Mouse (Mus musculus): ENCODE data around the gene Dusp1.

DNA sequence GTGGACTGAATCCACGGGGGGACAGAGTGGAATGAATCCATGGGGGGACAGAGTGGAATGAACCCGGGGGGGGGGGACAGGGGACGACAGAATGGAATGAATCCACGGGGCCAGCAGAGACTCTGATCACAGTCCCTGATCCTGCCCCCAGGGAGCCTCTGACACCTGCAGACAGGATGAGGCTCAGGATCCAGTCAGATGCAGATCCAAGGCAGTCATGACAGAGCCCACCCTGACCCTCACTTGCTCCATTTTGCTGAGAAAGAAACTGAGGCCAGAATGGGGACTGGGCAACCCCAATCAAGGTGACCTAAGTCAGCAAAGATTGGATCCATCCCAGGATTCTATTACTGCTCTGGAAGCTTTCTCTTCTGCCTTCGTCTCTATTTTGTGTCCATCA, 13.4 kb downstream of the Dusp1 start:
- TF ChIP-seq CTCF (IDR thresholded peaks at IDR 0.05; ENCODE audit: extremely low read depth, insufficient read length, insufficient replicate concordance, low read depth, low read length), result no peak
- no peak for TF ChIP-seq POLR2A (IDR thresholded peaks at IDR 0.05; ENCODE audit: low read depth, low read length)

Measured in small intestine, adult 2 months (tissue).